Mouse (Mus musculus) G1E (cell line): ENCODE measurements around the gene Nxpe5.

Experiments used
- CTCF ChIP-seq: IDR thresholded peaks from 2 replicates; pipeline ENCODE4 v1.5.1; 2012; ENCODE audit warnings: low read depth, low read length, inconsistent platforms, mixed read lengths
- GATA1 ChIP-seq: IDR thresholded peaks from 2 replicates; pipeline ENCODE4 v1.6.1; 2012; ENCODE audit warnings: borderline replicate concordance, low read length, inconsistent platforms, mixed read lengths
- GATA2 ChIP-seq: IDR thresholded peaks from 2 replicates; pipeline ENCODE4 v1.6.1; 2012; ENCODE audit warnings: low read depth, low read length, inconsistent platforms, borderline replicate concordance

DNA sequence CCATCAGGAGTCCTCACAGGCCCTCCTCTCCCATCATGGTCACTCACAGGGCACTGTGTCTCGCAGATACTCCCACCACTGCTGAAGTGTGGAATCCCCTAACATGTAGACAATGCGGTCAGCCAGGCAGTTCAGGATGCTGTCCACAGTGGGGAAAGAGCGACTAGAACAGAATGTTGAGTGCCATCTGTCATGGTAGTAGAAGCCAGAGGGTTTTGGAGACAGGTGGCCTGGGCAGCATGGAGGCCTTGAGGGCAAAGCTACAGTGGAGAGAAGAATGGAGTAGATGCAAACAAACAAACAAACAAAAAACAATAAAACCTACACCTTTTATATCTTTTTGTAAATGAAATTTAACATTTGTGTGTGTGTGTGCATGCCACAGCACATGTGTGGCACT is 23.6 kb upstream of the Nxpe5 start:
- TF ChIP-seq CTCF (no peak), GATA2 (no peak), GATA1 (no peak)
